Mouse (Mus musculus) spleen, postnatal 10 days (tissue): ENCODE measurements around the gene Polg2.
"Not testable (repeated sequence)": the region's sequence is repeated elsewhere in the genome, so short reads cannot be mapped to it uniquely, and the experiment has no call there.

Experiments
- DNase-seq, 2 experiments: peaks; one replicate each; pipeline ENCODE4 v3.0.0; 2021 to 2022; ENCODE audit warnings: low spot score in 2 of 2

The Polg2 gene

DNA sequence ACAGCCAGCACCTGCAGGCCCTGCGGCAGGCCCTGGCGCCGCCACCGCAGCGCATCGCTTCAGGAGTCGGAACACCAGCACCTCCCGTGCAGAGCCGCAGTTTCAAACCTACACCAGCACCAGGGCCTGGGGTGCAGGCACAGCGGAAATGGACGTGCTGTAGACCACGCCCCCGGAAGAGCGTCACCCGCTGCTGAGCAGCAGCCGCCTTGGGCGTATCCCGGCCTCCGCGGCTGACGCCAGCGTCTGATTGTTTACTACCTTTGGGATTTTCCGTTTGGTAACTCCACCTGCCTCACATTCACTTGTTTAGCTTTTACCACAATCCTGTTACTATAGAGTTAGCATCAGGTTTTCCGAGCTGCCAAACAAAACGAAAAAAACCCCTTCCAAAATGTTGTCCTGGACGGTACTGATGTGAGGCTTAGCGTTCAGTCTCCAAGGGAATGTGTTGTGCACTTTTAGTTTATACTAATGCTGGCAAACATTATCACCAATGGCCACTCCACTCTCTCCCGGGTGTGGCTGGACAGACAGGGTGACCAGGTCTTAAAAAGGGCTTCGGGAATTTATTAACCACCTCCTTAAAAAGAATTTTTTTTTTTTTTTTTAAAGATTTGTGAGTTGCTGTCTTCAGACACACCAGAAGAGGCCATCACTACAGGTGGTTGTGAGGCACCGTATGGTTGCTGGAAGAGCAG is at the start of gene Polg2:
Polg2 (minus strand) TSS at position 150 of the 701 bp plus-strand sequence.
- DNase-seq = peak; percentile 88 to 94

DNA sequence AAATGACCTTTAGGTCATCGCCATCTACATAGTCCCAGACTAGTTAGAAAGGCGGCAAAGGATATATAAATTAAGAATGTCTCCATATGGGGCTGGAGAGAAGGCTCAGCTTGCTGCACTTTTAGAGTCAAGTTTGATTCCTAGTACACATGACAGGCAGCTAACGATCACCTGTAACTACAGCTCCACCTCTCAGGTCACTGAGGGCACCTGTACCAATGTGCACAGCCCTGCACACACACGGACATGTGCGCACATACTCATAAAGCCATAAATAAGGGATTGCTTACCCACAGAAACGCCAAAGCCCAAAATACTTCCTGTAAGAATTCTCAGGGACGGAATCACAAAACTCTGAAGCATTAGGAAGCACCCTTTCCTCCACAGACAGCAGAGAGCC is 48.7 kb upstream of the Polg2 start:
- no peak for DNase-seq

DNA sequence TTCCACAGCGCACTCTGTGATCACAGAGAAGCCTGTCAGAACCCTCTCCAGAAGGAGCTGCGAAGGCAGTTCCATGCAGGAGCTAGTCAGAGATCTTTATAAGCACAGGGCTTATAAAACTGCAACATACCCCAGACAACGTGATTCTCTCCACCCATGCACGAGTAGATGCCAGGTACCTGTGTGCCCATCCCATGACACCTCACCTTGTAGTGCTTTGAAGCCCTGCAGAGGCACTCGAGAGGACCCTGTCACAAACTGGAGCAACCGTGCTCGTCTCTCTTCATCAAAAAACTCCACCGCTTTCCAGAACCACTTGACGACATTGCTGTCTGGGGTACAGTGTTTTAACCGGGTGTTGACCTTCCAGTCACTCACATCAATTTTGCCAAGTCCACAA is 45.1 kb upstream of the Polg2 start:
- DNase-seq = no peak

DNA sequence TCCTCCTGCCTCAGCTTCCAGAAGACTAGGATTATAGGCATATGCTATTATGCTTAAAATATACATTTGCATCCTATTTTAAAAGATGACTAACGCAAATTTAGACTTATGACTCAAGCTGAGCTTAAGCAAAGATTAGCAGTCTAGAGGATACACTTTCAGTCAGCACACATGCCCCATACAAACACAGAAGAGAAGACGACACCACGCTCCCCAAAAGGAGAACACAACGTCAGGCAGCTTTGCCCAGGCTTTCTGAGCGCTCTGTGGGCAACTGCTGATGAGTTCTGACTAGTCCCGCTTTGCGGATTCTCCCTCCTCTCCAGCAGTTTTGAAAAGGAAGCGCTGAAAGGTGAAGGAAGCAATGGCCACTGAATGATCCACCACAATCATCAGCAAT is 44.4 kb upstream of the Polg2 start:
- DNase-seq = no peak

DNA sequence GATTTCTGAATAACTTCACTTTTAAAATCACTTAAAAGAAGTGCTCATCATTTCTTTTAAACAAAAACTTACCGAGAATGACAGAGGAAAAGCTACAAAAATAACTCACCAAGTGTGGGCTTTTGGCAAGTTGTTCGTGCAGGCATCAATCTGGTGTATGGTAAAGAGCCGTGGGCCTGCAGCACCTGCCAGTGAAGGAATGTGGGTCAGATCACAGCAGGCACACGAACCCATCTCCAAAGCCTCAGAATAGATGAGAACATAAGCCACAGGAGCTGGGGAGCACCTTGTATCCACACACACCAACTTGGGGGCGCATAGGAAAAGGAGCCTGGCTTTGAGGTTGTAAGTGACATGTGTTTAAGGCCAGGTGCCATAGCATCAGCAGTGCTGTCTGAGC is 43.6 kb upstream of the Polg2 start:
- no peak for DNase-seq

DNA sequence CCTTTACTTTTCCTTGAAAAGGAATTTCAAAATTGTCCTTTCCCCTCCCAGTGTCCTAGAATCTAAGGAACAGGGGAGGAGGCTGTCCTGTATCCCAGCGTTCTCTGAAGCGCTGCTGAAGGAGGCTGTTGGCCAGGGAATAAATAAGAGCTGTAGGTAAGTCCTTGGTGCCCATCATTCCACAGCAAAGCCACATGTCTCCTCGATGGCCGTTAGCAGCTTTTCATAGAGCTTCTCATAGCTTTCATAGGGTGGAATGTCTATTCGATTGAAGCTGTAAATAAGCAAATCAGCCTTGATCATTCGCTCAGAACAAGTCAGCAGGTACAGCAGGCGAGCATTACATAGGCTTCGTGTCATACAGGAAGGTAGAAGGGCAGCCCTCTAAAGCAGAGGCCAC is 43.2 kb upstream of the Polg2 start:
- DNase-seq = no peak

DNA sequence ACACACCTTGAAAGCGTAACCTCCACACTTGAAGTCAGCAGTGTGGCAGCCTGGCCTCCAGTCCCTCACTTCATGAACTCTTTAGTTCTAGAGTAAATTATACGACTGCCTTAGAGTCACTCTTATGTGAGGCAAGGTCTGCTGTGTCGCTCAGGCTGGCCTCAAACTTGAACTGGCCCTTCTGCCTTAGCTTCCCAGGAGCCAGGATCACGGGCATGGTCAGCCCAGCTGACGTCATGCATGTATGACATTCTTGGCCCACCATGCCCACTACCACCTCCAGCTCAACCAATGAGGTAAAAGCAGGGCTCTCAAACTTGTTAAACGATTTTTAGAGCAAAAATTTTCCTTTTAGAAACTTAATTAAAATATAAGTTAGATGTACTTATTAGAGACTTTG is 42.1 kb upstream of the Polg2 start:
- no peak for DNase-seq

DNA sequence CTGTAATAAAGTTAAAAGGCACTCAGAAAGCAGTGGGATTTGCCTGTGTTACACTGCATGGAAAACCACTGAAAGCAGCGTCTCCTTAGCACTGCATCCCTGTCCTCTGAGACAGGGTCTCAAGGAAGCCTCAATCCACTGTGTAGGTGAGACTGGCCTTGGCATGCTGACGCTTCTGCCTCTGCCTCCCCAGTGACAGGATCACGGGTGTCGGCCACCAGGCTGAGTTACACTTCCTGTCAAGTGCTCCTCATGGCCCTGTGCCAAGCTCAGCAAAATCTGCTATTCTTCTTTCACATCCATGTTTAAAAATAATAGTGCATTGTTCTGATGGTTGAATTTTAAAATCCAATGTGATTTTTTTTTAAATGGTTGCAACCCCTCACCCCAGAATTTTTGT is 41.6 kb upstream of the Polg2 start:
- peak in 1 of 2 experiments; percentile 54 for DNase-seq

DNA sequence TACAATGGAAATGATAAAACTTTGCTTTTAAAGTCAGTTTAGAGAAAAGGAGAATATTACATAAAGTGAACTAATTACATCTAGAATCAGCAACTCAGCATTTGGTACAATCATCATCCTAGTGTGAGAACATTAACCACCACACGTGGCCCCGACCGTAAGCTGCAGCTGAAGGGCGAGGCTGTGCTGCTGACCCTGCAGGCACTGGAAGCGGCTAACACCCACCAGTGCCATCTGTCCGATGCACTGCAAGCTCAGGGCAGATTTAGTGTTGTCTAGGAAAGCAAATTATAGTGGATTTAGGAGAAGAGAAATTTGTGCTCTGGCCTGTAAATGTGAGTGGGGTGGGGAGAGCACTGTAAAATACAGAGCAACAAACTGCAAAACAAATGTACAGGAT is 40.9 kb upstream of the Polg2 start:
- DNase-seq = no peak

DNA sequence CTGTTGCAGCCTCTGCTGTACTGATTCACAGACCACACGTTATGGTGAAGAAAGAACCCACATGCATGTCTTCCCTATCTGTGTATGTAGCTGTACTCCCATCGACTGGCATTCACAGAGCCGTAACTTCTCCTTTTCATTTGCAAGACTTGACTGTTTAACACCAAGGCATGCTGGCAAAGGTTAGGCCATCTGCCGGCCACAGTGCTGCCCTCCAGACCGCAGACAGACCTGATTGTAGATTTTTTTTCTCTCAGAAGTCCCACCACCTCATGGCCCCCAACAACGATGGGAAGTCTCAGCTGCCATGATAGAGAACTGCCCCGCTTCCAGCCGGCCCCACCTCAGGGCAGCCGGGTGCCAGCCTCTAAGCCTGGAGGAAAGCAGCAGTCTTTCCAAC is 40.3 kb upstream of the Polg2 start:
- DNase-seq = no peak

DNA sequence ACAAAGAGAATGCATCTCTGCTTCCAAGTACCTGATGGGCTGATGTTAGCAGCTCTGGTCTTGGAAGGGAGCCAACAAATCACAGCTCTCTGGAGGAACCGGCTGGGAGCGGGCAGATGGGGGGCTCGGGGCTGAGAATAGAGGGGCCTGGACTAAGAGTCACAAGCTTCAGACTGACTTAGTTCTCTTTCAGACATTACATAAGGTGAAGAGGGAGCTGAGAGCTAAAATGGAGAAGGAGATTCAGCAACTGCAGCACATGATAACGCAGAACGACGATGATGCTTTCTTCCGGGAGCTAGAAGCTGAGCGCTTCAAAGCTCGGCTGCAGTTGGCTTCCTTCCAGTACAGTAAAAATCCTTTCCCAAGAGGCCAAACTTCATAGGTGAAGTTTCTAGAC is 39.0 kb upstream of the Polg2 start:
- no peak for DNase-seq

DNA sequence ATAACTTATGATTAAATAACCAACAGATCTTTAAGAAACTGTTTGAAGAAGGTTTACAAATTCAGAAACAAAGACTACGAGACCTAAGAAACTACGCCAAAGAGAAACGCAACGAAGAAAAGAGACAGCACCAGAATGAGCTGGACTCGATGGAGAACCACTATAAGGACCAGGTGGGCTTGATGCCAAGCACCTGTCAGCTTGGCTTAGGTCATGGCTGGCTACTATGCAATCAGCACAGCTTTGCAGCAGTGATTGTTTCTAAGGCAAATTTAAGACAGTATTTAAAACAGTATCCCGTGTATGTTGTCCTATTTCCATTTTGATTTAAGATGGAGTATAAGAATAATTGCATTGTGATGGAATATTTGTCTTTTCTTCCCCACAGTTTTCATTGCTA is 38.5 kb upstream of the Polg2 start:
- DNase-seq = no peak

DNA sequence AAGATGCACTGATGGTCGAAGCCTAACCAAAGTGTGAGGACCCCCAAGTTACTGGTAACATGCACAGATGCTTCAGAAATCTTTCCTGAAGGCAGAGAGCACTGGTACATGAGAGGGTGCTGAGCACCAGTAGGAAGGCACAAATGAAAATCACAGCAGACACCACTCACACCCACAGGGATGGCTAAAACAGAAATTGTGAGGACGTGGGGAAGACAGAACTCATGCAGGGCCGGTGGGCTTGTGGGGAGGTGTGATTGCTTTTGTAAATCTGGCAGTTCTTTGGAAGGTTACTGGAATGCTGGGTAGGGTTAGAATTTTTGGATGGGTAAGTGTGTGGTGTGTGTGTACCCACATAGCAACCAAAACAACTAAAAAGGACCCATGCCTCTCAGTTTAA is 37.8 kb upstream of the Polg2 start:
- no peak for DNase-seq

DNA sequence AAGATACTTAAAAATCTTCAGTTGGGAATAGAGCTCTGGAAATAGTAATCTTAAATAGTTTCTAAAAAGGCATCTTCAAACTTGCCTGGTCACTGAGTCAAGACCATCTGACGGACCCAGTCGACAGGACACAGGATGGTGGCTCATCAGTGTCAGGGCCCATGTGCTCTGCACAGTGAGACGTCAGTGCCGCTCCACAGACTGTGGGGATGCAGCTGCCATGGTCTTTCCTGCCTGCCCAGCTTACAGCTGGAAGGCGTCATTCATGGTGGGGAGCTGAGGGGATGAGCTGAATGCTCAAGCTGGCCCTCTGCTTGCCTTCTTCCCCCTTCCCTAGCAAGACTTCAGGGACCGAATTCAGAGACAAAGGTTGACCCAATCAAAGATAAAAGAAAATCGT is 37.0 kb upstream of the Polg2 start:
- no peak for DNase-seq

DNA sequence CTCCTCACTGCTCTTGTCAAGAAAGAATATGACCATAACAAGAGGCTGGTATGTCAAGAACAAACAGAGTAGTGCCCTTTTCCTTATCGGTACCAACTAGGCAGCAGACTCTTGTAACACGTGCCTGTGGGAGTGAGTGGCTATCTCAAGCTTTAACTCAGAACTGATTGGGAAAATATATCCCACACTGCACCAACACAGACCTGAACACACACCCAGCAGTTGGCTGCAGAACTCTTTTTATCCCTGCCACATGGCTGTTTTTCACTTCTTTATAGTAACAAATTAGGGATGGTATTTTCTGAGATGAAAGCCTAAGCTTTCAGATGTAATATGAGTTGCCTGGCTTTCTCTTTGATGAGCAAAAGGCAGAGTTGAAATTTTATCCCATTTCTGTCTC is 36.4 kb upstream of the Polg2 start:
- DNase-seq = no peak

DNA sequence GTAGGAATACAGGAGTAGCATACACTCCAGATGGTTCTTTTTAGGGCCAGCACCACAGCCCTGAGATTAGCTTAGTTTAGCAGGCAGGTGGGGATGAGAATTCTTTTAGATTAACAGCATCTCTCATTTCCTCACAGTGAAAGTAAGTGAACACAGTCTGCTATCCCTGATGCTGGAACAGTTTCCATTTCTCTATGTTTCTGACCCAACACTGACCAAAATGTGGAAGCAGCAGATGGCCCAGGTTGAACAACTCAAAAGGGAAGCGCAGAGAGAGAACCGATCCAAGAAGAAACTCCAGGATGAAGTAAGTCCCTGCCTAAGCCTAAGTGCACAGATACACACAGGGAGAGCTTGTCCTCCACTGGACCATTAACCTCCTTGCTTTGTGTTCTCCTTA is 36.0 kb upstream of the Polg2 start:
- no peak for DNase-seq

DNA sequence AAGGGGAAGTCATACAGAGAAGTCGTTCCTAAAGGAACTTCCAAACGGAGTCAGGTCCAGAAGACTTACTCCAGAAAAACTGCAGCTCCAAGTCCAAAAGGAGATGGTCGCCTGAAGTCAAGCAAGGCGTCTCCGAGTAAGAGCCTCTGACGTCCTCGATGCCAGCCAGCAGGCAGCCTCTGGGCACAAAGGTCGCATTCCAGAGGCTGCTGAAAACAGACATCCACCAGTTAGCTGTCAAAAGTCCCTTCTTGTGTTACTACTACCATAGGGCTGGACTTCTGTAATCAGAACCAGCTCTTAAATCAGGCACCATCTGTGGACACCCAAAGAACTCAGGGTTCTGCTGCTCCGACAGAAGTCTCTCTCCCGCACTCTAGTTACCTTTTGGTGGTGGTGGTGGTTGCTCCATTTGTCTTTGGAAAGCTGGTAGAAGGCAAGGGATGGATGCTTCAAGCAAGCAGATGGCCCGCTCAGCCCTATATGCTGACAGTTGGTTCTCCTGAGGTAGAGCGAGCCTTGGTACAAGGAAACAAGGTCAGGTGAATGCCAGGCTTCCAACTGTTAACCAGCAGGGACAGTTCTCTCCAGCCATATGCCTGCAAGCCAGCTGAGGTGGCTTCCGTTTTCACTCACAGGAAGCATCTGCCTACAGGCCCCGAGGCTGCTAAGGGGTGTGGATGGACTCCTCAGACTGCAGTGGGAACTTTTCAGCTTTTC is 35.4 kb upstream of the Polg2 start:
- no peak for DNase-seq

DNA sequence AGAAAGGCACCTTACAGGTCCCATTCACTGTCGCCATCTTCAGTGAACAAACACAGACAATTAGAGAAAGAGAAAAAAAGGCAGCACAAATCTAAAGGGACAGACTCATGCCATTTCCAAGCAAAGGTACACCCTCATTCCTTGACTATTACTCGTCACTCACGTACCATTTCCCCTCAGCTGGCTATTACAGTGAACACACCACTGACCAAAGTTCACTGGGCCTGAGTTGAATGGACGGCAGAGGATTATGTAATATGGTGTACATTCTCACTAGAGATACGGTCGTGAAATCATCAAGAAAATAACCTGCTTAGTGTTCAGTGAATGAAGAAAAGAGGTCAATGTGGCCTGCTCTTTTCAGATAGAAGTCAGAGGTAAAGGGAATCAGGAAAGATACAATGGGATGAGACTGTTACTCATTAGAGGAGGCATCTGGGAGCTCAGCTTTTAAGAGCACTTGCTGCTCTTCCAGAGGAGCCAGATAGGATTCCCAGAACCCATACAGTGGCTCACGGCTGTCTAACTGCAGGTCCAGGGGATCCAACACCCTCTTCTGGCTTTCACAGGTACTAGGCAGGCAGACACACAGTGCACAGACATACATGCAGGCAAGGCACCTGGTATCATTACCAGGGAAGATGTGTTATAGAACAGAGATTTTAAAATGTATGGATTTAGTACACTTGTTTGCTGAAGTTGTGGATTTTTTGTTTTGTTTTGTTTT is 33.2 kb upstream of the Polg2 start:
- no peak for DNase-seq

DNA sequence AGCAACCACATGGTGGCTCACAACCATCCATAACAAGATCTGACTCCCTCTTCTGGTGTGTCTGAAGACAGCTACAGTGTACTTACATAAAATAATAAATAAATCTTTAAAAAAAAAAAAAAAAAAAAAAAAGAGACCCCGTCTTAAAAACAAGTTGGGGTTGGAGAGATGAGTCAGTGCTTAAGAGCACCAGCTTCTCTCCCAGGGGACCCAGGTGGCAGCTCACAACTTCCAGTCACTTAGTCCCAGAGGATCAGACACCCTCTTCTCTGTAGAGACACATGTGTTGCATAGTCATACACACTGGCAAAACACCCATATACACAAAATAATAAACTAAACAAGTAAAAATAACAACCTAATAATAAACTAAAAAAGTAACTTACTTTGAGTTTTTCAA is 28.1 kb upstream of the Polg2 start:
- not testable (repeated sequence) for DNase-seq

DNA sequence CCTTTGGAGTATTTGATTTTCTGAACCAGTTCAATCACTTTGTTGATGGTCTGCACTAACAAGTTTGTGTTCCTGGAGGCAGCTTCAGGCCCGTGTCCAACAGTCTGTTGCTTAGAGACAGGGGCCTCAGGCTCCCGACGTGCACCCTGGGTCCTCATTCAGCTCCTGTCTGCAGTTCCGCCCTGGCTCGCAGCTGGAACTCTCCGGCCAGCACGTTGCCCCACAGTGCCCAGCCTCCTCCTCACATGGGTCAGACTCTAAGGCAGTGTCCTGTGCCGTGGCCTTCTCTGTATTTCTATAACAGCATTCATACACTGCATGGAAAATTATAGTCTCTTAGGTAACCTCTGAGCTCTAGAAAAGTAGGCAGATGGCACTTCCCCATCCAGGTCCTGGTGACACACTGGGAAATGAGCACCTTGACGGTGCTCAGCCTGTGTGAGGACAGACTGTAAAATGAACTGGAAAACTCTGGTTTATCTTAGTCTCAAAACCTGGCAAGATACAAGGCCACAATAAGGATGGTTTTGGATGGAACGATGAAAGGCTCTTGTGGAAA is 22.8 kb upstream of the Polg2 start:
- DNase-seq = no peak

DNA sequence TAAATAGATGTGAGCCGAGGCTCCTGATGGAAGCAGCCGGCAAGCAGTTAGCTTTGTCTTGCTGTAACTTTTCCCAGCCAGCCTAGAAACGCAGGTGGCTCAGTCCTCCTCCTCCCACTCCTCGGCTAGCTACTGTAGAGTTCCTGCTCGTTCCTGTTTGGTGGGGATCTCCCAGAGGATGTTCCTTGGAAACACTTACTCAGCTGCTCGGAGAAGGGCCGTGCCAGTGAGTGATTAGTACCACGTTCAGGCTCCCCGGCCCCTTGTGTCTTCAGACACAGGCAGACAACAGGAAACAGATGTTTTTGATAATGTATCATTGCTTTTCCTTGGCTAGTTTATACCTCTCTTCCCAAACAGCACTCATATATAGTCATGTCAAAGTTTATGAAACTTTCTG is 16.3 kb upstream of the Polg2 start:
- no peak for DNase-seq

DNA sequence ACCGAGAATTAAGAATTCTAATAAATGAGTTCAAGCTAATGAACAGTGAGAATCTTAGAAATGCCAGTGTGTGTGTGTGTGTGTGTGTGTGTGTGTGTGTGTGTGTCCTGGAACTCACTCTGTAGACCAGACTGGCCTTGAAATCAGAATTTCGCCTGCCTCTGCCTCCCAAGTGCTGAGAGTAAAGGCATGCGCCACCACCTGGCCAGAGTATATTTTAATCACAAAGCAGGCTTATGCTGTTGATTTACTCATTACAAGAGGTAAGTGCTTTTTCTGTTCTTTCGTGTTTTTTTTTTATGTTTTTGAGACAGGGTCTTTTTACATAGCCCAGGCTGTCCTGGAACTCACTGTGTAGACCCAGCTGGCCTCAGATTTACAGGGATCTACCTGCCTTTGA is 14.5 kb upstream of the Polg2 start:
- DNase-seq = peak in 1 of 2 experiments; percentile 33

DNA sequence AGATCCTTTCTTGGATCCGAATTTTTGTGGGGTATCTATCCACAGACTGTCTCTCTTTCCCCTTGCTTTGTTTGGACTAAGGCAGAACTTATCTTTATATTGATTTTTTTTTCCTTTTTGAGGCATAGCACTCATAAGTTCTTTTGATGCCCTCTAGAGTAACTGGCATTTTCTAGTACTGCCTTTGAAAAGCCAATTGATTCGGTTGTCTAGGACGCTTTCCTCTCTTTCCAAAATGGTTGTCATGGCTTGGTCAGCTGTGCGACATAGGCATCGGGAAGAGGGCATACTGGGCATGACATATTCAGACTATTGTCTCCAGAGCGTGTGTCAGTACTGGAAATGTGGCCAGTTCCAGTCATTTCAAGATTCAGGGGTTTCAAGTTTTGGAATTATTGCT is 10.3 kb upstream of the Polg2 start:
- DNase-seq = no peak
